Mouse (Mus musculus) gastrocnemius, postnatal 25 days (tissue): ENCODE measurements at regions not wholly inside any gene's neighbourhood (a gene's known extent, or its start where the extent isn't known, plus 50 kb on each side); places are given as distances from the start of the nearest gene placed in this dataset.
A peak's percentile ranks its signal among the peaks of the same experiment; 100 is the strongest.
"Not testable (repeated sequence)": the region's sequence is repeated elsewhere in the genome, so short reads cannot be mapped to it uniquely, and the experiment has no call there.

Experiments
- DNase-seq: peaks from one replicate; pipeline ENCODE4 v3.0.0; 2022

DNA sequence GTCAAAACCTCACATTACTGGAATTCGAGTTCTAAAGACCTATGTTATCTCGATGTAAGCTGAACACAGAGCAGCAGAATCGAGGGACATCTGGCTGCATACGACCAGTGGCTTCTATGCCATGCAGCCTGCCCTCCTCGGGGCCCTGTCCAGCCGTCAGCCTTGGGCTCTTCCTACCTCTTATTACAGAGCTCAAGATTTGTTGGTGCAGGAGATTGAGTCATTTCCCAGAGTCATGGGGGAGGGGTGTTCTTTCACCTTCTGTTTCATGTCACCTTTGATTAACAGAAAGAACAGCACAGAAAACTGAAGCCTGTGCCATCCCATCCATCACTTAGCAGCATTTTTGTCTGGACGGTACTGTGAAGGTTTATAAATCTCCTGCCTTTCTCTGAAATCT, 52.1 kb downstream of the Sst start:
- DNase-seq, result no peak

DNA sequence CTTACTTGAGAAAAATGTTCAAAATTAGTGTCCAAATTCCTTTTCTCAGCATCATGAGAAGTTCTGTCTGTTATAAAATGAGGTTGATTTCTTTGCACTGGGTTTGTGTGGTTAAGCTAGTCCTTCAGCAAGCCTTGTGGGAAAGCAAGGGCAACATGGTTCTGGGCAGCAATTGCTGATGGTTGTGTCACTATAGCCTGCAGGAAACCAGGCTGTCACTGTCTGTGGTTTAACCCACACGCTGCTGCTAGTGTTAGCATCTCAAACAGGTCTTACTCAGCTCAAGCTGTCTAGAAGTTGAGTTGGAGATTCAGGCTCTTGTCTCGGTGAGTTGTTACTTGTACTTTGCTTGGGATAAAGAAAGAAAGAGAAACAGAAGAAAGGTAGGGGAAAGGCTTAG, 52.6 kb downstream of the Sst start:
- no peak for DNase-seq

DNA sequence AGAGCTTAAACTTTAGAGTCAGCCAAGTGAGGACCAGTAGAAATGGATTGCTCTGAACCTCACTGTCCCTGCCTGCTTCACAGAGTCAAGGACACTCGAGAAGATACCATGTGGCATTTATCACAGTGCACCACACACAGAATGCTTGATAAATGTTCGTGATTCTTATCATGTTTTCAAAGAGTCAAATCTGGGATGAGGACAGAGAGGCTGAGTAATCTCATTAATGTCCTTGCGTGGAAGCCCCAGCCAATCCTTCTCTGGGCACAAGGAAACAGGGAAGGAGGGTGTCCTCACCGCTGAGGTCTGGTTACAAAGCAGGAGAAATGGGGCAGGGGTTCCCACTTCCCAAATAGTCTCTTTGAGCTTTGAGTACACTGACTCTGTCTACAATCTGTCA, 55.8 kb downstream of the Sst start:
- DNase-seq, result no peak

DNA sequence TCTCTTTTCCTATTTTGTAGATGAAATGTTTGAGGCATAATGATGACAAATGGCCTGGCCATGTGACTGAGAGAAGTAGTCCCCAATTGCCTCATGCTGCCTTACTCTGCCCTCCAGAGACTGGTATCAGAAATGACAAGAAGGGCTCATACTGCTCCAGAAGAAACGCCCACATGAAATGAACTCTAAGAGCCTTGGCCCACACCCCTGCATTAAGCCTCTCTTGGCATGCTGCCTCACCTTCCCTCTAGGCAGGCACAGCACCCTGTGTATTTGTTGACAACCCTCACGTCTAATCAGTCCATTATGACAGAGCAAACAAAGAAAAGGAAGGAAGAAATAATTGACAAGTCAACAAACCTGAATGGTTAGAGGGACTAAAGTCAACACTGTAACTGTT, 57.2 kb downstream of the Sst start:
- no peak for DNase-seq

DNA sequence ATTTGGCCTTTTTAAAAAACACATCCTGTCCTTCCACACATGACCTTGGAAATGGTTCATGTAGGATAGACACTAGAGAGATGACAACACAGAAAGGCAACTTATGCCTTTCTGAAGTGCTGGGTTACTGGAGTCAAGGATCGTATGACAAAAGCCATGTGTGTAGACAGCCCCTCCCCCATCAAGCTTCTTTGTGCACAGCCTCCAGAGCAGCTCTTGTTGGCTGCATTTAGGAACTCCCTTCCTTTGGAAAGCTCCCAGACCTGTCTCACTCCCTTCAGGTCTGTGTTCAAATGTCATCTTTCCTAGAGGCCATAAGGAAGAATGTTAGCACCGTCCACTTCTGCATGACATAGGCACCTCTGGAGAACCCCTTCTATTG, 57.7 kb downstream of the Sst start:
- DNase-seq, result no peak

DNA sequence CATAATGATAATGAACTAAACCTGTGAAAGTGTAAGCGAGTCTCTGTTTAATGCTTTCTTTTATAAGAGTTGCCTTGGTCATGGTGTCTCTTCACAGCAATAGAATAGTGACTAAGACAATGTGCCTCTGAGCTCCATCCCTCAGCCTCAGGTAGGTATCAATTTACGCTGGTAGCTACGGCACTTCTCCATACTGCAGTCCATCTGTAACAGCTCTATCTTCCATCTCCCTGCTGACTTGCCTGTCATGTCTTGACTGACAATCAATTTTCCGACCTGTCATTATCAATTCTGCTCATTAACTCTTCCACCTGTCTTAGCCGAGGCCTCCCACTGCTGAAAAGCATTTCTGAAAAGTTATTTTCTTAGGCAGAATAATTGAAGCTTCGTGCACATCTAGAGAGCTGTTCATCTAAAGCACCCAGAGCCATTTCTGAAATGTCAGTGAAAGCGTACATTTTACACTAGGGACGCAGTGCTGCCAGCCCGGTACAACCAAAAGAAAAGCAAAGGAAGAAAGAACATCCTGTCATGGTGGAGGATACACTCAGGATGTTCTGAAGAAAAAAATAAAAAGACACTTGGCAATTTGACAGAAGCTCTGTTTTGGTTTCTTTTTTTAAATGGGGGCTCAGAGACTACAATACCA, 58.2 kb downstream of the Sst start:
- DNase-seq, result no peak

DNA sequence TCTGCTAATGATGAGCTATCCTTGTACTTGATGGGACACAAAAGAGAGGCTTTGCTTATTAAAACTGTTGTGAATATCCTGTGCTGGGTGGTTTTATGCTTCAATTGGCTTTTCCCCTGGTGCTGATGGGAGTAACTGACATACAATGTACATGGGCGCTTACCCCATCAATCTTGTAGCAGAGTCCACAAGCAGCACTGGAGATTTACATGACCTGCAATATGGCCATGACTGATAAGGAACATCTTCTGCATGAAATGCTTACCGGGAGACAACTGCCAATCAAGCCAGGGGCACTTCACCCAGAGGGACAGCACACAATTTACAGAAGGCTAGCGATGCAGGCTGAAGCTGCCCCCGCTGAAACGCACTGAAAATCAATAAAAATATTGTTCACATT, 65.1 kb downstream of the Sst start:
- DNase-seq, result no peak

DNA sequence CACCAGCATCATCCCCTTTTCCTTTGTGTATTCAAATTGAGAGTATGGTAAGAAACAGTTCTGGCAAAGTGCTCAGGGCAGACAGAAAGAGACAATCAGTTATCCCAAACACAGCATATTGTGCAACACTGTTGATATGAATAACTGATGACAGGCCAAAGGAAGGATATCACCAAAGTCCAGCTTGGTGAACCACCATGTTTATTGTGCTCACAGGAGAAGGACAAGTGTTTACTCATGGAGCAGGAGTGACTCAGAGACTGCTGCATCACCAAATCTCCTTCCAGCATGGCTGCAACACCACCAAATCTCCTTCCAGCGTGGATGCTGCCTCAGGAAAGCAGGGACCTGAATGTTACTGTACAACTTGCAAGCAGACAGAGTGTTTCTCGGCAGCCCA, 105.5 kb downstream of the Sst start:
- no peak for DNase-seq

DNA sequence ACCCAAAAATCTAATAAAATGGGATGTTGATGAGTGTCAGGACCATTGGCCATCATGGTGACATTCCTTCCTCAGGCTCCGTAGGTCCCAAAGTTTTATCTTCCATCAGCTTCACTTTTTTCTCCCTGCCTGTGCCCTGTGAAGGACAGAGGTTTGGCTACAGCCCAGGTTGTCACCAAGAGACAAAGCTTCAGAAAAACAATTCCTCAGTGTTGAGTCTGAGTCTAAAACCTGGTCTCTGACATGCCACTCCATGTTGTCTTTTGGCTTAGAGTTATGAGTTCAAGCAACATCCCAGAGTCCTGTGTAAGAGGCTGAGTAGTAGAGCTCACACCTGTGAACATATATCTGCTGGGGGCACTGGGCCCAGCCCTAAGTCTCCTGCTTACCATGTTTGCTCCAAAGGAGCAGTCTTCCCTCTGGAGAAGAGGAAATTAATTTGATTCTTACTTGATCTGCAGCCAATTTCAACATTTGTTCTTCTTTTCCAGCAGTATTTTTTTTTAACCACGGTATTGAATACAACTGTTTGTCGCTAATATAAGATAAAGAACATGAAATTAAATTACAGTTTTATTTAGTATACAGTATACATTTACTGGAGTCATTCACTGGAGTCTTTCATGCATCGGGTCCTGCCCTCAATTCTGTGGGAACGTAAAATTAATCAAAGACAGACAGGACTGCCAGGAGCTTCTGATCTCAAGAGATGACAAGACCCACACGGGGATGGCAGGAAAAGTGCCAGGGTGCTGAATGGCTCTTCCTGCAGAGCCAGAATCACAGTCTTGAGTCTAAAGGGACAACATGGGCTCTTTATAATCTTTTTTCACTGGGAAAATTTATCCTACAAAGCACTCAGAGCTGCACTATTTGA, 106.5 kb downstream of the Sst start:
- no peak for DNase-seq

DNA sequence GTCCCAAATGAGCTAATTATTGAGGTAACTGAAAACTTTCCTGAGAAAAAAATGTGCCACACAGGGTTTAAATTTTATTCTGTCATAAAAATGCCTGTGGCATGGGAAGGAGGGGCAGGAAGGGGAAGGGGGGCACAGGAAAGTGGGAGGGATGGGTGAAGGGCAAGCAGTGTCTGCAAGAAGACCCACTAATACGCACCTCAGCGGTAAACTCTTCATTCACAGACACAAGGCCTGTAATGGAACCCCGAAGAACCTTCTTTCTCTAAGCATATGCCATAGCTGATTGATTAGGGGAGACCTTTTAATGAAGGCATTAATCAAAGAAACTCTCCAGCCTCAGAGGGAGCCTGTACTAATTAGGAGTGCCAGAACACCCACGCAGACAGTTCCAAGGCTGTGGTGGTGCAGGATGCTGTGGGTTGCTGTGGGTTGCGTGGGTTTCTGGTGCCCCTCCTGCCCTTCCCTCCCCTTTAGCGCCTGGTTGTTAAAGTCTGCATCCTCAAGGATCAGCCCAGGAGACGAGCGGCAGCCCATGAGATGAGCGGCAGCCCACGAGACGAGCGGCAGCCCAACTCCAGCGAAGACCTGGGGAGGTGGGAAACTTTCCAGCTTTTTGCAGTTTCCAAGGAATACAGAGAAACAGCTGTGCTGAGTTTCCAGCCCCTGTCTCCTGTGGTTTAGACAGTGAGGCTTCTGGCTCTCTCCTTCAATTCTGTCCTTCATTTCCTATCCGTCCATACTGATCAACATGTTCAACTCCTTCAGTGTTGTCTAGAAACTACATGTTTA, 110.1 kb downstream of the Sst start:
- DNase-seq, result peak; percentile 13

DNA sequence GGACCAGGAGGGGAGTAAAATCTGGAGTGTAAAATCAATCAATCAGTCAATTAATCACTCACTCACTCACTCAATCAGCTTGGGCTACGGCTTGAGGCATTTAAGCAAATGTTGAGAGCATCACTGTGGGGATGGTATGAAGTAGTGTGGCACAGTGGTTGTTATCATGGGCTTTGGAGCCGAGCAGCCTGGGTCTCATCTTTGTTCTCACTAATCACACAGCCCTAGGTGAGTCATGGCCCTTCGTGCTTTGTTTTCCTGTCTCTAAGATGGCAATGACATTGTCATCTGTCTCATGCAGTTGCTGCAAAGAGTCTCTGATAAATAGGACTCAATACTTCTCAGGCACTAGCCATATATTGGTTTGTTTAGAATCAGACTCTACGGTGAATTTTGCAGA, 112.9 kb downstream of the Sst start:
- DNase-seq, result no peak

DNA sequence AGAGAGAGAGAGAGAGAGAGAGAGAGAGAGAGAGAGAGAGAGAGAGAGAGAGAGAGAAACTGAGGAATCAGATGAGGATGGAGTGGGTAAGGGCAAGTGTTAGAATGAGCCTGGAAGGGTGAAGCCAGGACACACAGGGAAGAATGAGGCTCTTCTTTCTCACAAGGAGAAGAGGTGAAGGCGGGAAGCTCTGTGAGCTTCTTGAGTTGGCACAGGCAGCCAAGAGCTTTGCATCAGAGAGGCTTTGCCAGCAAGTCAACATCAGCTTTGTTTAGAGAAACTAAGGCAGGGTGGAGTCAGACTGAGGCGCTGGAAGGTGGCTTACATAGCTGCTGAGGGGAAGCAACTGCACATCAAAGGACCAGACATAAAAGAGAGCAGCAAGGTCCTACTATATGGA, 113.7 kb downstream of the Sst start:
- no peak for DNase-seq

DNA sequence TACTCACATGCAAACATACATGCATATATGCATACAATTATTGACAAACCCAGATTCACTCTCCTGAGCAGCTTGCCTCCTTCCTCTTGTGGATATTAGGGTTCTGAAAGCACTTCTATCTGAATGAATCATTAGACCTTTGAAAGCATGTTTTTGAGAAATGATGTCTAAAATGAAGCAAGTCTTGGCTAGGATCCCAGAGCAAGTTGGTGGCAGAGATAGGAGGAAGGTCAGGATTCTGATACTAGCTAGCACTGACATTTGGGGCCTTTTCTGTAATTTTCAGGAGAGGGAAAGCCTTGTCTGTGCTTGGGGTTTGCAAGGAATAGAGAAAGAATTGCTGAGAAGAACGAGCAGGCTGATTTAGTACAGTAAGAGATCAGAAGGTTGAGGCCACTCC, 114.3 kb downstream of the Sst start:
- DNase-seq, result no peak

DNA sequence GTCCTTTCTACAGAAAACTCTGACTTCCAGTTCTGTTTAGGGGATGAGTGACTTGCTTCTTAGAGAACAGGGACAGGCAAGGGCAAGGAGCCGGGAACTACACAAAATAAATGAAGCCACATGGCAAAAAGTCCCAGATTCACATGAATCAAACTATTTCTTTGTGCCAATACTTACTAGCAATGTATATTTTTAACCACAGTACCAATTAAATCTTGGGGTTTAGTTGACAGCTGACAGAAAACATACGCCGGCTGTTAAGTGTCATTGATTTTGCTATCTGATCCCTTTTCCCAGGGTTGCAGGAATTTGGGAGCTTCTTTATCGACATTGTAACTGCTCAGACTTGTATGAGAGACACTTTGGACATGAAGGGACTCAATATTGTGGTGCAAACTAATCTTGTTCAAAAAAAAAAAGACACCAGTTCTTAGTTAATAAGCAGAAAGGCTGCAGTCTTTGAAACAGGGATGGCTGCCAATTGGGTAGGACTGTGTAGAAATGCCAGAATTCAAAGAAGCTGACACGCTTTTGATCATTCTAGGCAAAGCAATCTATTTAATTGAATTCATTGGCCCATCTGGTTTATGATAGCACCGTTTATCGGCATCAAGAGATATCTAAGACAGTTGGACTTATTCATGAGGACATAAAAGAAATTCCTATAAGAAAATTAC, 132.5 kb downstream of the Sst start:
- no peak for DNase-seq

DNA sequence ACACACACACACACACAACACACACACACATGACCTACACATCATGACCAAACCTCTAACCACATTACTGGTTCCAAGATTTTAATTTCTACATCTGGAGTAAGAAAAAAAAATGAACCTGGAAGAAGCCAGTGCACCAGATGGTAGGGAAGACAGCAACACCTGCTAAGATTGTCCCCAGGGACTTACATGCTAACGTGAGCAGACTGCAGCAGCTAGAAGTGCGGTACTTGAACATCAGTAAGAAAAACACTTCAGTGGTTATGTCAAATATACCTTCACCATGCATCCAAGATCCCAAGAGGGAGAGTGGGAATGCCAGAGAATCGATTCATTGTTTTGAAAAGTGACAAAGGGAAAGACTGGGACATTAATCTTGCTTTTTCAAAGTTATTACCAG, 153.7 kb downstream of the Sst start:
- DNase-seq, result no peak

DNA sequence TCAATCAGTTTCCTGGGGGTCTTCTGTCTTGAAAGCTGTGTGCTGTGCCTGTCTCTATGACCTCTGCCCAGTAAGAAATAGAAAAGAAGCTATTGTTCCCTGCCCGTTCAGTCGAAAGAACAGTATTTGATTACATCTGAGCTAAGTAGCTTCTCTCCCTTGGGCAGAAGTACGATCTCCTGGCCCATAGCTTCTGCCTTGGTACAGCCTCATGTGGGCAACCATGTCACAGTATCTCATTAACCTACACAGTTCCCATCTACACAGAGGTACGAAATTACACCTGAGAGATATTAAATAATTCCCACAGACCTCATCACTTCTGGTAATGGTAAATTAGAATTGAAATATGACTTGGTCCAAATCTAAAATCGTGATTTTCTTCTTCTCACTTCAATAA, 155.0 kb downstream of the Sst start:
- DNase-seq, result no peak

DNA sequence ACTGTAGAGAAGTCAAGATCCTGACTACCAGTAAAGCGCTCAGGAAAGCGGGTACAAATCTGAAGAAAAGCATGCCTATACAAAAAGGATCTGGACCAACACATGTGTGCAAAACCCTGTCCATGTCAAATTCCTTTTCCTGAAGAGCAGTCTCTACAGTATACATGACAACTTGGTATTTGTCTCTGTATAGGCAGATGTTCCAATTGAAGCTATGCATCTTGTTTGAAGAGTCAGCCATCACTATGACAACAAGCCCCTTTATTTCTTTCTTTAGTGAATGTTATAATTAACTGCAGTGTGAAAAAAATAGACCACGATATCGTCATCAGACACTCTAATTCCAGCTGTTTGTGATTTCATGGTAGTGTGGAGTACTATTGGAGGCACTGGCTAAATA, 164.2 kb downstream of the Sst start:
- no peak for DNase-seq

DNA sequence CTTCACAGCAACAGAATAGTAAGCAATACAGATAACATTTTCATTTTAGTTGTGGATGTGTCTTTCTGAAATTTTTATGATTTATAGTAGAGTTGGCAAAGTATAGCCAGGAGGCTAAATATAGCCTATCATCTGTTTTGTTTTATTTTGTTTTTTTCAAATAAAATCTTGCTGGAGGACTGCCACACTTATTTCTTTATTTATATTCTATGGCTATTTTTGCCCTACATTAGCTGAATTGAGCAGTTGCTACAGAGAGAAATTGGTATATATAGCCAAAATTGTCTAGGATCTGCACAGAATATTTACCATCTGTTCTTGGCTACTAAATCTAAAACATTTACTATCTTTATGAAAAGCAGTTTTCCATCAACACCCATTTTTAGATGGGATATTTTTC, 169.0 kb downstream of the Sst start:
- no peak for DNase-seq

DNA sequence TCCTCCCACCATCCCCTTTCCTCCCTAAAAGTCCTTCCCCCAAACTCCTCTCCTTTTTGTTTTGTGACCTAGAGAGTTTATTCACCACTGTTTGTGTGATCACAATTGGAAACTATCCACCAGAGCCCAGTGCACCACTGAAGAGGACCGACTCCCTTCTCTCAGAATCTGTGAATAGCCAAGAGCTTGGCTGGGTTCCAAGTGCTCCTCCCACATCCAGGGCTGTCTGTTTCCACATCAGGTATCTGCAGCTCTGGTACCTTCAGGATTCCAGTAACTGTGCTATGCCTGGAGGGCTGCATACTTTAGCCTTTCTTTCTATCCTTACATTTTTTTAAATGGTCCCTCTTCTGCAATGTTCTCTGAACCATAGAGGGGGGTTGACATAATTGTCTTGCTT, 180.5 kb upstream of the Masp1 start:
- DNase-seq, result no peak

DNA sequence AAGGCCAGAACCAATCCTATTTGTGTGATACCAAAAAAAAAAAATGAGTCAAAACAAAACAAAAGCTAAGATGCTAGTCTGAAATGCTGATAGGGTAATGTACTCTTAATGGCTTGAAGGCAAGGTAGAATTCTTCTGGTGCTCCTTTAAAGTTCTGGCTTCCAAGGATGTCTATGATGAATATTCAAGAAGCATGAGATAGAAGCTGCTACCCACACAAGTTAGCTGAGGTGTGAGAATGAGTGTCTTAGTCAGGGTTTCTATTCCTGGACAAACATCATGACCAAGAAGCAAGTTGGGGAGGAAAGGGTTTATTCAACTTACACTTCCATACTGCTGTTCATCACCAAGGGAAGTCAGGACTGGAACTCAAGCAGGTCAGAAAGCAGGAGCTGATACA, 173.6 kb upstream of the Masp1 start:
- DNase-seq, result not testable (repeated sequence)

DNA sequence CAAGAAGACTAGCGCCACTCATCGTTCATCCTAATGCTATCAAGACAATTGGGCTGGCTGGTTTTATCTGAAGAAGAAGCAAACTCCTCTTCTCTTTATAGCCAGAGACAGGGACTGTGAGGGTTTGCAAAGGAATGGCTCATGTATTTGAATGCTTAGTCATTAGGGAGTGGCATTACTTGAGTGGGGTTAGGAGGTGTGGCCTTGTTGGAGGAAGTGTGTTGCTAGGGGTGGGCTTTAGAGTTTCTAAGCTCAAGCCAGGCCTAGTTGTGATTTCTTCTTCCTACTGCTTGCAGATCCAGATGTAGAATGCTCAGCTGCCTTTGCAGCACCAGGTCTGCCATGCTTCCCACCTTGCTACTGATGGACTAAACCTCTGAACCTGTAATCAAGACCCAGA, 169.4 kb upstream of the Masp1 start:
- no peak for DNase-seq

DNA sequence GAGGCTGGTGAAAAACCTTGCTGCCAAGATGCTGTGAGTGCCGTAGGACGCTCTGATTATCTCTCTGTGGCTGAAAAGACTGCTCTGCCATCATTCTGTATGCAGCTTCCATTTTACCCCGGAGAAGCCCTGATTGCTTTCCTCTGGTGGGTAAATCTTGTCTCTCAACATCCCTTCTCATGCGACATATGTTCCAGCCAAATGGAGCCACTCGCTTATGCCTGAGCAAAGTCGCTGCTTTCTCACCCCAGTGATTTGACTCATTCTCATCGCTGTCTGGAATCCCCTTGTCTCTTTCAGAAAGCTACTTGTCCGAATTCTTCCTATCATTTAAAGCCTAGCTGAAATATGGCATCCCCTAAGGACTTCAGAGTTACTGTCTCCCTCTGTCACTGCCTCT, 166.2 kb upstream of the Masp1 start:
- no peak for DNase-seq

DNA sequence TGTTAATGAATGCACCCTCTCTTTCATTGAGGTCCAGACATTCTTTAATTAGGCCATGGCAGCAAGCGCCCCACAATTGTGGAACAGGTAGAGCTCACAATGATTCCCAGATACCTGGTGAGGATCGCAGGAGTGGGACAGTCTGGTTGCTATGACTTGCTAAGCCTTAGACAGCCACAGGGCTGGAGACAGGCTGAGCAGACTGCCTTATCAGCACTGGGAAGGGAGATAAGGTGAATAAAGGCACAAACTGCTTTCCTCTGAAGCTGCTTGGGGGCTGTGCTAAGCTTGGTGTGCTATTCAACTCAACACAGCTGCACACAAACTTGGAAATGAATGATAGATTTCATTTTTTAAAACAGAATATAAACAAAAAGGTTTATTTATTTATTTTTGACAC, 159.8 kb upstream of the Masp1 start:
- DNase-seq, result no peak
